Mouse (Mus musculus) heart, postnatal 0 days (tissue): ENCODE results near the gene Rnf183.

Experiments
- CTCF ChIP-seq: IDR thresholded peaks from 2 replicates; pipeline ENCODE4 v1.5.1; 2016; ENCODE audit warnings: antibody characterized with exemption, control low read depth, low read depth
- EP300 ChIP-seq: IDR thresholded peaks from 2 replicates; pipeline ENCODE4 v1.6.1; 2016; ENCODE audit warnings: antibody characterized with exemption, low read depth

DNA sequence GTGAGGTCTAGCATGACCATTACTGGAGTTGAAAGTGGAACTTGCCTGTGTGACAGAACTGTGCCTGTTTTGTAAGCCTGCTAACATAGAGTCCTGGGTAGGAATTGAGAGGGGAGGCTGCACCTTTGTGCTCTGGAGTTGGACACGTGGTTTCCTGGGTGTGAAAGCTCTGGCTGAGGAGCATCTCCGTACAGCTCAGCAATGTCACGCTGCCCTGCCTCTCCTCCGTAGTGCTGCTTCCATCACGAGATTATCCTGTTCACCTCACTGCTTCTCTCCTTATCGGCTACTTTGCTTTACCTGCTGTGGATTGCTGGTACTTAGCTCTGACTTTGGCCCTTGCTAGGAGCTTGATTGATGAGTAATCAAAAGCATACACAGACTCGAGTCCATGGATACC, 51.3 kb downstream of the Rnf183 start:
- no peak for TF ChIP-seq CTCF
- no peak for TF ChIP-seq EP300
